Mouse (Mus musculus): ENCODE measurements around the gene Exoc2.

GRCm38 (mm10) chr13:30894015-30894634 lies 79.8 kb downstream of the Exoc2 start:
- TF ChIP-seq CTCF (IDR thresholded peaks at IDR 0.05; ENCODE audit: low read depth, low read length), result no peak
- TF ChIP-seq POLR2A (IDR thresholded peaks at IDR 0.05; ENCODE audit: extremely low read depth, insufficient read depth, low read length), result no peak
